Mouse (Mus musculus) right cerebral cortex, postnatal 36 days (tissue): ENCODE data around the gene Ptprm.

ENCODE experiments used
- DNase-seq, 2 experiments: peaks; one replicate each; pipeline ENCODE4 v3.0.0; 2022; ENCODE audit warnings: low spot score in 2 of 2, mixed read lengths in 1 of 2

Gene Ptprm

GRCm38 (mm10) chr17:67073580-67073979 lies 280.7 kb downstream of the Ptprm start:
- no peak for DNase-seq

GRCm38 (mm10) chr17:67073139-67073538 lies 281.1 kb downstream of the Ptprm start:
- DNase-seq, result no peak

- DNase-seq, result peak in 1 of 2 experiments; percentile 14
Observed at GRCm38 (mm10) chr17:67071231-67072009, 282.8 kb downstream of the Ptprm start.

- no peak for DNase-seq
Observed at GRCm38 (mm10) chr17:67063611-67064010, 290.6 kb downstream of the Ptprm start.

- DNase-seq, result no peak
Observed at GRCm38 (mm10) chr17:67055681-67056080, 298.6 kb downstream of the Ptprm start.

- DNase-seq, result no peak
Observed at GRCm38 (mm10) chr17:67054202-67054601, 300.1 kb downstream of the Ptprm start.

- no peak for DNase-seq
Observed at GRCm38 (mm10) chr17:67052624-67053314, 301.5 kb downstream of the Ptprm start.

- no peak for DNase-seq
Observed at GRCm38 (mm10) chr17:67047697-67048096, 306.6 kb downstream of the Ptprm start.

GRCm38 (mm10) chr17:67038558-67038957 lies 315.7 kb downstream of the Ptprm start:
- no peak for DNase-seq

GRCm38 (mm10) chr17:67033547-67033946 lies 320.7 kb downstream of the Ptprm start:
- no peak for DNase-seq

GRCm38 (mm10) chr17:67032021-67032420 lies 322.2 kb downstream of the Ptprm start:
- DNase-seq, result no peak

GRCm38 (mm10) chr17:67031341-67031740 lies 322.9 kb downstream of the Ptprm start:
- DNase-seq, result no peak

- no peak for DNase-seq
Observed at GRCm38 (mm10) chr17:67027274-67027673, 327.0 kb downstream of the Ptprm start.

- DNase-seq, result no peak
Observed at GRCm38 (mm10) chr17:67016501-67016900, 337.8 kb downstream of the Ptprm start.

- peak; percentile 30 to 46 for DNase-seq
Observed at GRCm38 (mm10) chr17:67013217-67013616, 341.0 kb downstream of the Ptprm start.

- peak; percentile 78 to 87 for DNase-seq
Observed at GRCm38 (mm10) chr17:67011836-67012583, 342.2 kb downstream of the Ptprm start.

- no peak for DNase-seq
Observed at GRCm38 (mm10) chr17:67010136-67010535, 344.1 kb downstream of the Ptprm start.

GRCm38 (mm10) chr17:67008137-67008536 lies 346.1 kb downstream of the Ptprm start:
- no peak for DNase-seq

- peak; percentile 78 to 87 for DNase-seq
Observed at GRCm38 (mm10) chr17:67006740-67007385, 347.4 kb downstream of the Ptprm start.

- no peak for DNase-seq
Observed at GRCm38 (mm10) chr17:66996882-66997281, 357.4 kb downstream of the Ptprm start.

GRCm38 (mm10) chr17:66996016-66996415 lies 358.2 kb downstream of the Ptprm start:
- DNase-seq, result no peak

GRCm38 (mm10) chr17:66991815-66992214 lies 362.4 kb downstream of the Ptprm start:
- DNase-seq, result no peak
